Mouse (Mus musculus): ENCODE results near the gene Rgs7.

DNA sequence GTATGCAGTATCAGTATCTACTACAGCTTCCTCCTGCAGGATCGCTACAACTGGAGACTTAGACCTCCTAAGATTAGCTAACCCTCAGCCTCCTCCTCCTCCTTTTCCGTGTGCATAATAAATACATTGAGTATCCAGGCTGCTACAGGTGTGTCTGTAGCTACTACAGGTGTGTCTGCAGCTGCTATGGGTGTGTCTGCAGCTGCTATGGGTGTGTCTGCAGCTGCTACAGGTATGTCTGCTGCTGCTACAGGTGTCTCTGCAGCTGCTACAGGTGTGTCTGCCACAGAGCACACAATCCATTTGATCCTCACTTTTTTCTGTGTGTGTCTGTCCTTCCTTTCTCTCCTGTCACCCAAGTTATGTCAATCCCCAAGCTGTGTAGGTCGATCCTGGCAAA, 19.9 kb upstream of the Rgs7 start:
- TF ChIP-seq CTCF (IDR thresholded peaks at IDR 0.05; ENCODE audit: low read depth) (no peak), EP300 (optimal IDR thresholded peaks at IDR 0.05) (no peak)

All from stomach, postnatal 0 days (tissue).